Mouse (Mus musculus): ENCODE results near the gene Hspa2. TPM values are rescaled to one million over a fixed set of nuclear protein-coding genes. Genes with fewer than 3 reads are reported as not detected.

The Hspa2 gene
- 10.1 and 11.9 TPM in 2 replicates for polyA plus RNA-seq (2015; fragmentation: Nextera tagmentation; extraction: Ambion mirVana)

DNA sequence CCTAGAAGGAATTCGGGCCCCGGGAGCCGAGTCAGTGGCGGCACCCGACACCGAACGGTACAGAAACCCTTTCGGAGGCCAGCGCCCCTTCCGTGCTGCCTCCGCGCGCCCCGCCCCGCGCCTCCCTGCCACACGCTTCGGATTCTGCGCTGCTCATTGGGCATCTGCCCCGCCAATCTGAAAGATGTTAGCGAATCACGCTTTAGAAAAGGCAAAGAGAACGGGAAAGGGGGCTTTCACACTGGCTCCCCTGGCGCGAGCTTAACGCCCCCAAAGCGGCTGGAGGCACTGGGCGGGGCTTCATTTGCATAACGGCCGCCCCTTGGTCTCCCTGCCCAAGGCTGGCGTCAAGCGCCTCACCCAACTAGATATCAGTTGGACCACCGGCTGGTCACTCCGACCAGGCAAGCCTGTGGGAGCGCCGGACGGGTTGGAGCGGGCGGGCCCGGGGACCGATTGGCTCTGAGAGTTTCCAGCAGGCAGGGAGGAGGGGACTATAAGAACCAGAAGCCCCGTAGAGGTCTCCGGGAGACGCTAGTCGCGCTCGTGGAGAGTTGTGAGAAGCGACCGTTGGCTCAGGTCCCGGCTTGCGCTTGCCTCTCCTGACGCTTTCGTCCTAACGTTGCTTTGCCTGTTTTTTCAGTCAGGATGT is at the start of gene Hspa2:
TSS of gene Hspa2 (plus strand) at position 291 of the 652 bp plus-strand sequence.
- H3K36me3 ChIP-seq, result no peaks in the 10 kb centered on the region
- H3K9me3 ChIP-seq, result no peaks in the 10 kb centered on the region
- H3K27me3 ChIP-seq (replicated peaks), result peaks cover 15% of the 10 kb centered on the region
- H3K4me1 ChIP-seq (replicated peaks), result peaks cover 20% of the 10 kb centered on the region
- peak within 1 kb of the TSS; percentile 91 for H3K4me2 ChIP-seq (replicated peaks)
- H3K4me3 ChIP-seq (replicated peaks), result peak within 1 kb of the TSS; percentile 68
- H3K9ac ChIP-seq, result peak within 1 kb of the TSS; percentile 68
- under 1% methylated on average over 54 of the region's 54 CpGs for WGBS
- H3K27ac ChIP-seq, result peak within 1 kb of the TSS; percentile 95
- ATAC-seq, result peak; percentile 98

DNA sequence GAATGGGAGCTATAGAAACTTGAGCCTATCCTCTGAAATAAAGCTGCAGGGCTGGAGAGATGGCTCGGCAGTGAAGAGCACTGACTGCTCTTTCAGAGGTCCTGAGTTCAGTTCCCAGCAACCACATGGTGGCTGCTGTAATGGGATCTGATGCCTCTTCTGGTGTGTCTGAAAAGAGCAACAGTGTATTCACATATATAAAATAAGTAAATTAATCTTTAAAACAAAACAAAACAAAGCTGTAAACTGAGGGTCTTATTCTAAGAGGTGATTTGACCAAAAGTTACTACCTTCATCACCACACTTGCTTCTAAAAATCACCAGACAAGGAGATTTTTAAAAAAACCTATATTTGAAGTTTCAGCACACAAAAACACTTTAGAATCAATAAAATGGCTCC is 43.1 kb upstream of the Hspa2 start:
- Histone ChIP-seq H3K9ac (no peak overlapping the region), H3K4me2 (replicated peaks) (no peak overlapping the region), H3K27ac (no peak overlapping the region), H3K27me3 (replicated peaks) (no peaks in the 10 kb centered on the region), H3K9me3 (no peaks in the 10 kb centered on the region), H3K4me3 (replicated peaks) (no peak overlapping the region), H3K4me1 (replicated peaks) (no peaks in the 10 kb centered on the region), H3K36me3 (no peaks in the 10 kb centered on the region)
- WGBS, result 77% methylated on average over 1 of the region's 1 CpGs
- no peak for ATAC-seq

DNA sequence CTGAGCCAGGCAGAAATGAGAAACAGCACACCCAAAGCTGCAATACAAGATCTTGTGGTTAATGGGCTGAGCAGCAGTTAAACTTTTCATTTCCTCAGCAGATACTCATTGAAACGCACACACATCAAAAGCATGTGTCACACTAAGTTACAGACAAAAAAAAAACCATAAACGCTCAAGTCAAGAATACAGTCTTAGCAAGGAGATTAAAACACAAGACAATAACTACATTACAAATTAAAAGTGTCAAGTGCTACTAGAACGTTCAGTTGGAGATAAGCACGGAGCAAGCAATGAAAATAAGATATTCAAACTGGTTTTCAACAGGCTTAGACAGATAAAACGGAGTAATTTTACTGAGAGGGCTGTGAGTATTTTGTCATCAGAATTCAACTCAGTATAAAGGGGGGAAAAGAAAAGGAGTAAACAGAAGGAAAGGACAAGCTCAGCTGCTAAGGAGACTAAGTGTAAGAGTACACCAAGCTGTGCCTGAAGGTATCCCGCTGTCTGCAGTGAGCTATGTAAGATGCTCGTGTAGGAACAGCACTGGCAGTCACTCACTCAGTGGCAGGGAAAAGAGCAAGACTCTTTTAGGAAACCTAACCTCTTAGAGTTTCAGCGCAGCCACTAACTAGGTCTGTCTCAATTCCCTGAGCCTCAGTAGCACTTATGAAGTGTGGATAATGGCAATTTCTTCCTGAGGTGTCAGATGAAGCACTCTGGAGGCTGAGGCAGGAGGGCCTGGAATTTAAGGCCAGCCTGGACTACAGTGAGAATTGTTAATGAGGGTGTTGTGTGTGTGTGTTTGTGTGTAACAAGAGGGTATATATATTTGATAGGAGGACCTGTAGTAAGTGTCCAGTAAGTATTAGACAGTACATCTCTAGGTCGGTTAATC is 42.3 kb upstream of the Hspa2 start:
- 69% methylated on average over 9 of the region's 9 CpGs for WGBS
- no peak for ATAC-seq
- H3K36me3 ChIP-seq, result no peaks in the 10 kb centered on the region
- H3K9ac ChIP-seq, result no peak overlapping the region
- H3K4me1 ChIP-seq (replicated peaks), result no peaks in the 10 kb centered on the region
- H3K27me3 ChIP-seq (replicated peaks), result no peaks in the 10 kb centered on the region
- H3K4me2 ChIP-seq (replicated peaks), result no peak overlapping the region
- no peak overlapping the region for H3K27ac ChIP-seq
- H3K9me3 ChIP-seq, result no peaks in the 10 kb centered on the region
- no peak overlapping the region for H3K4me3 ChIP-seq (replicated peaks)

DNA sequence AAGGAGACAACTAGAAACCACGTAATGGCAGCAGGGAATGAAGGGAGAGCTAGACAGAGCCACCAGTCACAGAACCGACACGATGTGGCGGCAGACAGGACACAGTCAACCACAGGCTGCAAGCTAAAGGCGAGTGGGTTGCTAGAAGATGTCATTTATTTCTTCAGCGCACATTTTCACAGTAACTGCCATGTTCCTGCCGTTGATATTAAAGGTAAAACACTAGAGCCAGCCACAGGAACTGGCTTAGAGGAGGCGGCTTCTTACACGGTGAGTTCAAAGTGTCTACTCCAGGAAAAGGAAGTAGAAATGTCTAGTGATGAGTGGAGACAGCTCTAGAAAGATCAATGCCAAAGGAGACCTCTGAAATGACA is 41.7 kb upstream of the Hspa2 start:
- Histone ChIP-seq H3K9ac (no peak overlapping the region), H3K27me3 (replicated peaks) (no peaks in the 10 kb centered on the region), H3K4me3 (replicated peaks) (no peak overlapping the region), H3K36me3 (no peaks in the 10 kb centered on the region), H3K4me2 (replicated peaks) (no peak overlapping the region), H3K9me3 (no peaks in the 10 kb centered on the region), H3K27ac (no peak overlapping the region), H3K4me1 (replicated peaks) (0 out of 2 replicates have a peak, but pooled peaks cover 3% of the 10 kb centered on the region)
- ATAC-seq, result no peak
- 85% methylated on average over 9 of the region's 9 CpGs for WGBS

DNA sequence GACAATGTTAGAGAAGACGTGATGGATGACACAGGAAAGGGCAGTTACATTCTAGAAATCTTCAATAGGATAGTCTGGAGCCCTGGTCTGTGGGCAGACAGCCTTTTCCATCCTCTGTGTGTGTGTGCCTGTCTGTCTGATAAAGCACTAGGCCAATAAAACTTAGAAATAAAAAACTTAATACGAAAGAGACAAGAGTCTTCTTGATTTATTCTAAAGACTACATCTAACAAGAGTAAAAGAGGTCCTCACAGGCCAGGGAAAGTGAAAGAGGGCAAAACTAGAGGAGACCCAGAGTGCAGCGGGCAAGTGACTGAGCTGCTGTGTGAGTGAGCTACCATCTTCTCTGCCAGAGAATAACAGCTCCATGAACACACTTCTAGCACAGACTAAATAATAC is 37.7 kb upstream of the Hspa2 start:
- 69% methylated on average over 3 of the region's 3 CpGs for WGBS
- Histone ChIP-seq H3K27ac (no peak overlapping the region), H3K4me2 (replicated peaks) (no peak overlapping the region), H3K4me1 (replicated peaks) (peaks cover 15% of the 10 kb centered on the region), H3K27me3 (replicated peaks) (no peaks in the 10 kb centered on the region), H3K9me3 (no peaks in the 10 kb centered on the region), H3K4me3 (replicated peaks) (no peak overlapping the region), H3K9ac (no peak overlapping the region), H3K36me3 (no peaks in the 10 kb centered on the region)
- ATAC-seq, result no peak

DNA sequence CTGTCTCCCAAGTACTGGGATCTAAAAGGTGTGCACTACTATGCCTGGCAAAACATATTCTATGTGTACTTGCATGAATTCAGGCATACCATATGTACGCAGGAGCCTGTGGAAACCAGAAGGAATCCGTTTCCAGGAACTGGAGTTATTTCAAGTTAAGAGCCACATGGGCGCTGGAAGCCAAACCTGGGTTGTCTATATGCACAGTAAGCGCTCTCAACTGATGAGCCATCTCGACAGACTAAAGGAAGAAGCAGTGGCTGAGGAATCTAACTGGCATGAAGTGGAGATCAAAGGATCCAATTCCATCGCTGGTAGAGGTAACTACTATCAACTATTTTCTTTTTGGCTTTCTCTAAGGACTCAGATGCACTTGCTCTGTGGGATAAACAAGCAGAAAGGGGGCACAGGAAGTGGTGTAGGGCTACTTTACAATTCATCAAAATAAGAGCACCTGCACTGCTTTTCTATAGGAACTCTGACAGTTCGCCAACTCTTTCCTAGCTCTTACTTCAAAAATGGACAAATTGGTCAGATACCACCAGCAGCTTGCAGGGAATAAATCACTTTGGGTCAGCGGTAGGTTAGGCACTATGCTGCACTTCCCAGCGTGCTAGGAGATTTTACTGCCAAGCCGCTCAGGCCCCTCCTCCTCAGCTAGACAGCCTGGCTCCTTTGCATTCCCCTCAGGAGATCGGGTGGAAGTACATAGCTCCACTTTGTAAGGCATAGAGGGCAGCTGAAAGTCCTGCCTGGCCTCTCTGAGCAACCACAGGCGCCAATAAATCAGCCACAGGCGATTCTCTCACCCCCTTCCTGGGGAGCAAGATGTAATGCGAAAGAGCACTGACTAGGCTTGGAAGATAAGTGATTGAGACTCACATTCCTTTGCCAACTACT is 36.6 kb upstream of the Hspa2 start:
- Histone ChIP-seq H3K9ac (no peak overlapping the region), H3K4me2 (replicated peaks) (peak overlapping the region; percentile 88), H3K9me3 (no peaks in the 10 kb centered on the region), H3K4me1 (replicated peaks) (peaks cover 21% of the 10 kb centered on the region), H3K27me3 (replicated peaks) (no peaks in the 10 kb centered on the region), H3K36me3 (no peaks in the 10 kb centered on the region), H3K27ac (0 out of 2 replicates have a peak overlapping the region, but pooled peaks have one; percentile 56), H3K4me3 (replicated peaks) (0 out of 2 replicates have a peak overlapping the region, but pooled peaks have one; percentile 1)
- ATAC-seq, result no peak
- WGBS, result 25% methylated on average over 14 of the region's 14 CpGs

DNA sequence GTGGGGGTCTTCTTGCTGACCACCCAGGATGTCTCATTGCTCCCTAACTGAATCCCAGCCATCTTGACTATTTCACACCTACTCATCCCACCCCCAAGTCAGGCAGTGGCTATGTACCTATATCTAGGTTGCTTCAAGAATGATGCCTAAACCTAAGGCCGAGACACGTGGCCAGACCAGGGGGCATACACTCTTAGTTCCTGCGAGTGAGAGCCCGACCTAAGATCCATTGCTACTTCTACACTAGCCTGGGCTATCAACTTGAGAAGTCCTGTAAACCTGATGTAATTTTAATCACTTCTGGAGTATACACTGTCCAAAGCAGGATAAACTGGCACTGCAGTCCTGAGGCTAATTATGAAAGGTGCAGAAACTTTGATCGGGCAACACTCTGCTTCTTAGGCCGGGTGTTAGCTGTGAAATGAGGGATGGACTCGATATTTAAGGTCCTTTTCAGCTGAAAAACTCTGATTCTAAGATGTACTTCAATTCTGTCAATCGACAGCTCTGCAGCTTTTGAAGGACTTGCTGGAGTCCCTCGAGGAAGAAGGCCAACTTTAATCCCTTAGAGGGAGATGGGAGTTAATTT is 35.7 kb upstream of the Hspa2 start:
- Histone ChIP-seq H3K27me3 (replicated peaks) (no peaks in the 10 kb centered on the region), H3K4me3 (replicated peaks) (peak overlapping the region; percentile 87), H3K4me2 (replicated peaks) (peak overlapping the region; percentile 88), H3K4me1 (replicated peaks) (peaks cover 28% of the 10 kb centered on the region), H3K9me3 (no peaks in the 10 kb centered on the region), H3K36me3 (no peaks in the 10 kb centered on the region), H3K27ac (0 out of 2 replicates have a peak overlapping the region, but pooled peaks have one; percentile 100), H3K9ac (0 out of 2 replicates have a peak overlapping the region, but pooled peaks have one; percentile 97)
- no peak for ATAC-seq
- 9% methylated on average over 9 of the region's 9 CpGs for WGBS

DNA sequence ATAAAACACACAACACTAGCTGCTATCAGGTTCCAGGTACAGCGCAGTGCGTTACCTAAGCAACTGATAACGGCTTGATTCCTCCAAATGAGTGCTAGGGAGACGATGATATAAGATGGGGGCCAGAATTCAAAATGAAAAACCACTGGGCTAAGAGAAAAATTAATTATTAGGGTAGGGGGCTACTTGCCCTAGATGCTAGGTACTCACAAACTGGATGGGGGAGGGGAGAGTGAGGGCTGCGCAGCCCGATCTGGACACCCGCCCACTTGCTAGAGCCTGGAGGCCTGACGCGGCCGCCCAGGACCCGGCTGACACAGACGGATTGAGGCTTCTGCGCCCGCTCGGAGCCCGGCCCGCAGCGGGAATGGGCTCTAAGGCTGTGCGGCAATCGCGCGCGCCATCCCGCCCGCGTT is 35.2 kb upstream of the Hspa2 start:
- peak overlapping the region; percentile 88 for H3K4me2 ChIP-seq (replicated peaks)
- peak overlapping the region; percentile 97 for H3K9ac ChIP-seq
- H3K27ac ChIP-seq, result peak overlapping the region; percentile 100
- peak overlapping the region; percentile 87 for H3K4me3 ChIP-seq (replicated peaks)
- H3K36me3 ChIP-seq, result no peaks in the 10 kb centered on the region
- no peaks in the 10 kb centered on the region for H3K9me3 ChIP-seq
- 1% methylated on average over 26 of the region's 26 CpGs for WGBS
- peaks cover 28% of the 10 kb centered on the region for H3K4me1 ChIP-seq (replicated peaks)
- ATAC-seq, result peak; percentile 43
- H3K27me3 ChIP-seq (replicated peaks), result no peaks in the 10 kb centered on the region

DNA sequence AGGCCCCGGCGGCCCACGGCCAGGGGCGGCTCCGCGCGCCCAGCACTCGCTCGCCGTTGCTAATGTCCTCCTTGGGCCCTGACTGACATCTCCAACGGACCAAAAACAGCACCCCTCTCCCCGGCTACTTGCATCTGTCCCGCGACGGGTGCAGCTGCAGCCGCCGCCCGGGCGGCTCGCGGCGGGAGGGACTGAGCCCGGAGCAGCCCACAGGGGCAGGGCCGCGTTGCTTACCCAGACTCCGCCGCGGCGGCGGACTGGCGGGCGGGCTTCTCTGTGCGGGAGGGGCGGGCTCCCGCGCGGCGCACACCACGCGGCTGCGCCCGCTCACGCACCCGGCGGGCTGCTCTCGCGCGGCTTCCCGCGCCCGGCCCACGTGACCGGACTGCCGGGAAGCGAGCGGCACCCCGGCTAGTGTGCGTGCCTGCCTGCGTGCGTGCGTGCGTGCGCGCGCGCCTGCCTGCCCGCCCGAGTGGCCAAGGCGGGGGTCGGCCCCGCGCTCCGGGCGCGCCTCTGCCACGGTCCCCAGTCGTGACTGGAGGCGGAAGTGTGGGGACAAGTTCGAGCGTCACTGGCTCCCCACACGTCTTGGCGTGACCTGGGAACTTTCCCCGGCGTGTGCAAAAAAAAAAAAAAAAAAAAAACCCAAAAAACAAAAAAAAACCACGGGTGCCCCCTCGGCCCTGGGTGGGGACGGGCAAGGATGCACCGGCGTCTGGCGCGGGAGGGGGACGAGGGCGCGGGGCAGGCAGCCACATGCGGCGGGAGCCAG is 34.6 kb upstream of the Hspa2 start, which contains the start of gene Zbtb25:
TSS of gene Zbtb25 (minus strand) at position 397 of the 772 bp plus-strand sequence.
- Histone ChIP-seq H3K27me3 (replicated peaks) (no peaks in the 10 kb centered on the region), H3K27ac (peak within 1 kb of the TSS; percentile 100), H3K36me3 (no peaks in the 10 kb centered on the region), H3K4me3 (replicated peaks) (peak within 1 kb of the TSS; percentile 87), H3K4me2 (replicated peaks) (peak within 1 kb of the TSS; percentile 88), H3K9me3 (no peaks in the 10 kb centered on the region), H3K9ac (peak within 1 kb of the TSS; percentile 97), H3K4me1 (replicated peaks) (peaks cover 28% of the 10 kb centered on the region)
- WGBS, result under 1% methylated on average over 96 of the region's 96 CpGs
- ATAC-seq, result peak; percentile 83

DNA sequence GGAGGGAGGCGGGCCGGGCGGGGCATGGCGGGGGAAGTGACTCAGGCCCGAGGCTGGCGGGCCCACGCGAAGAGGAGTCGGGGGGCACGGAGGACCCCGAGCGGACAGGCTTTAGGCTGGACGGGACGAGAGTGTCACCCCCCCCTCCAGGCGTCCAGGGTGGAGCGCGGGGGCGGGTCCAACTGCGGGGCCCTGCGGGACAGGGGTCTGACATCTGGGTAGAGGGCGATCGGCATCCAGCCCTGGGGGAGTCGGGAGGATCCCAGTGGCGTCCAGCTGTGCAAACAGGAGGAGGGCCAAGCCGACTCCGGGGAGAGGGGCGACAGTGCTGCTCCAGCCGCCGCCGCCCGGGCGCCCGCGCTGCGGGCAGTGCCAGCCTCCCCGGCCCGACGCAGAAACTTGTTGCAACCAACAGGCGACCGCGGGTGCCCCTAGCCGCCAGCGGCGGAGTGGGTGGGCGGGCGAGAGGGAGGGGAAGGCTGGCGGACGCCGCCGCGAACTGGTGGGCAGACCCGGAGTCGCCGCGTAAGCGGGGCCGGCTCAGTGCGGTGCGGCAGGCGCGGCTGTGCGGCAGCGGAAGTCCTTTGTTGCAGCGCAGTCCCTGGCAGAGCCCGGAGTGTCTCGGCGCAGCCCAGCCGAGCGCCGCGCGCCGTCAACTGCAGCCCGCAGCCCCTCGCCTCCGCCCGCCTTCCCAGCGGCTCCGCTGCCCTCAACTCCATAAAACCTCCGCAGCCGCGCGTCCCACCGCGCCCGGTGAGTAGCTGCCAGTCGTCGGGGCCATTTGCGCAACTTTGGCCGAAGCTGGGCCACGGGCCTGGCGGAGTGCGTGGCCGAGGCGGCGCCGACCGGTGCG is 33.8 kb upstream of the Hspa2 start, which contains the start of gene Zbtb1:
TSS of gene Zbtb1 (plus strand) at position 289 of the 853 bp plus-strand sequence.
- Histone ChIP-seq H3K9ac (peak within 1 kb of the TSS; percentile 97), H3K4me2 (replicated peaks) (peak within 1 kb of the TSS; percentile 88), H3K36me3 (no peaks in the 10 kb centered on the region), H3K27me3 (replicated peaks) (no peaks in the 10 kb centered on the region), H3K27ac (peak within 1 kb of the TSS; percentile 100), H3K9me3 (no peaks in the 10 kb centered on the region), H3K4me3 (replicated peaks) (peak within 1 kb of the TSS; percentile 87), H3K4me1 (replicated peaks) (peaks cover 28% of the 10 kb centered on the region)
- peak; percentile 63 for ATAC-seq
- WGBS, result under 1% methylated on average over 91 of the region's 99 CpGs

All from intestine, embryonic 15.5 days (tissue).